Mouse (Mus musculus): Measurements from ENCODE around the gene Cdkn2b. TPM values are rescaled to one million over a fixed set of nuclear protein-coding genes. Genes with fewer than 3 reads are reported as not detected.

Gene Cdkn2b
- polyA plus RNA-seq (2015; fragmentation: Nextera tagmentation; extraction: Ambion mirVana) = 0.41 and 0.43 TPM in 2 replicates

DNA sequence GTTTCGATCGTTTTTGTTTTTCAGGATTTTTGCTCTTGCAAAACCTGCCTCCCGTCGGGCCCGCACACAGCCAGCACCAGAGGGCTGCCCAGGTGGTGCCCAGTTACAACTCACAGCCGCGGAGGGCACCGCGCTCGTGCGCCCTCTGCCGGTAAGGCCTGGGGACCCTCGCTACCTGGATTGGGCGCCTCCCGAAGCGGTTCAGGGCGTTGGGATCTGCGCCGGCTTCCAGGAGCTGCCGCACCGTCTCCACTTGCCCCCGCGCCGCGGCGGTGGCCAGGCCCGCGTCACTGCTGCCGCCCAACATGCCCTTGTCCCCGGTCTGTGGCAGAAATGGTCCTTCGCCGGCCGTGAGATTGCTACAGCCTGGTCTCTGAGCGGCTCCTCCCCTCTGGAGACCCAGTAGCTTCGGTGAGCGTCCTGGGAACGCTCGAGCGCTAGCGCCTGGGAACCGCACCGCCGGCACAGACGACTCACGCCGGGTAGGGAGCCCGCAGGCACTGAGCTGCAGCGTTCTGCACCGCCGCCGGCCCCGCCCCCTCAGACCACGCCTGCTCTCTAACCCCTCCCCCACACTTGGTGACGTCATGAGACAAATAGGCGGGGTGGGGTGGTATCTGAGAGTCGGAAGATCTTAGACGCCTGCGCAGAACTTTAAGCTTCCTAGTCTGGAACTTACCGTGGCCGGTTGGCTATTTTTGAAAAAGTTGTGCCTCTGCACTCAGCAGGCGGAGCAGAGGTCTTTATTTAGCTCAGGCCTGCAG lies at the start of gene Cdkn2b:
Gene Cdkn2b (minus strand): TSS at position 549 of the 764 bp plus-strand sequence.

DNA sequence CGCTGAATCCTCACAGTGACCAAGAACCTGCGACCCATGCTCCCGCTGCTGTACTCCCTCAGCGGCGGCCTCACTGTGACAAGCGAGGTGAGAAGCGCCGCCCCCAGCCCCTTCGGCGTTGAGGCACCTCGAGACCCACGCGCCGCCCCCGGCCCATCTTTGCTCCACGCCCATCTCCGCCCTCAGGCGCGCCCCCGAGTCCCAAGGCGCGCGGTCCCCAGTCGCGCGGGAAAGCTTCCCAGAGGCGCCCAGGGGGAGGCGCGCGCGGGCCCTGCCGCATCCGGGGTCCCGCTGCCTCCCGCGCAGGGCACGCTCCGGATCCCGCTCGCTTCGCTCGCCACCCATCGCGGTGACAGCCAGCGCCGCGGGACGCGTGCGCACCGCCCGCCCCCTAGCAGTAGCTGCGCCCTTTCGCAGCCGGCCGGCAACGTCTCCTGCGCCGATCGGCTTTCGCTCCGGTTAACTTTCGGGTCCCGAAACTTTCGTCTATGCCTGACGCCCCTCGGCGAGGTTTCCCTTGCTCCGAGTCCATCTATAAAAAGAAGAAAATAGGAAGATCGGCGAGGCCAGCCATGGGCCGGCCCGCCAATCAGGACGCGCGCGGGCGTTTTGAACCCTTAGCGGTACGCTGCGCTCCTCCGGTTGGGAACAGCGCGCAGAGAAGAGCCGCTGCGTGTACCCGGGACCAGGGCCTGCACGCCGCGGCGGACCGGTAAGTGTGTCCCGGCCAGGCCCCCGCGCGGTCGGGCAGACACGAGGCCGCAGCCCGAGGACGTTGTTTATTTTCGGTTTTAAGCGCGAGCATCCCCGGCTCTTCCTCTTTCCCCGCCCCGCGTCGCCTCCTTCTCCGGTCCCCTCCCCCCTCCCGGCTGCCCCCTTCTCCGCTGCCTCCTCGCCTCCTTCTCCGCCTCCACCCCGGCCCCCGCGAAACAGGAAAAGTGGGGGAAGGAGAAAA lies 16.1 kb downstream of the Cdkn2b start, which contains the start of gene Cdkn2a:
Gene Cdkn2a (minus strand): TSS at position 168 of the 955 bp plus-strand sequence.

Other genes with a start within 250 kb of the Cdkn2b start
- gene Mtap, start 173.9 kb downstream of the Cdkn2b start, polyA plus RNA-seq (2015; fragmentation: Nextera tagmentation; extraction: Ambion mirVana) = 14.9 and 19.0 TPM in 2 replicates
- gene Cdkn2a, start 16.4 kb downstream of the Cdkn2b start, polyA plus RNA-seq (2015; fragmentation: Nextera tagmentation; extraction: Ambion mirVana) = not detected in 2 replicates

Measured in skeletal muscle tissue, postnatal 0 days (tissue).